Mouse (Mus musculus) testis, adult 2 months (tissue): ENCODE measurements around the gene Traip. TPM values are rescaled to one million over a fixed set of nuclear protein-coding genes. Genes with fewer than 3 reads are reported as not detected.
A peak's percentile ranks its signal among the peaks of the same experiment; 100 is the strongest.

ENCODE experiments used
- H3K27ac ChIP-seq: fragments of 200-500 bp; 2 replicates; pipeline ENCODE4 v1.5.1; 2012; ENCODE audit warnings: low read depth, low read length; ENCODE audit not compliant: control insufficient read depth, insufficient read depth
- H3K27me3 ChIP-seq: fragments of 200-500 bp; 2 replicates; pipeline ENCODE4 v1.6.1; 2012; ENCODE audit warnings: mild to moderate bottlenecking, low read length, moderate library complexity; ENCODE audit not compliant: control insufficient read depth, insufficient read depth
- H3K36me3 ChIP-seq: fragments of 200-500 bp; 2 replicates; pipeline ENCODE4 v1.6.1; 2012; ENCODE audit warnings: mild to moderate bottlenecking, low read length; ENCODE audit not compliant: control insufficient read depth, insufficient read depth
- H3K4me1 ChIP-seq: fragments of 200-500 bp; 2 replicates; pipeline ENCODE4 v1.6.1; 2012; ENCODE audit warnings: low read length; ENCODE audit not compliant: control insufficient read depth, insufficient read depth
- H3K4me3 ChIP-seq: fragments of 200-500 bp; 2 replicates; pipeline ENCODE4 v1.5.1; 2012; ENCODE audit warnings: low read depth, mild to moderate bottlenecking, low read length, moderate library complexity, mixed read lengths; ENCODE audit not compliant: control insufficient read depth
- CTCF ChIP-seq: fragments of 200-500 bp; IDR thresholded peaks from 2 replicates; pipeline ENCODE4 v1.5.1; 2012; ENCODE audit warnings: low read depth, mild to moderate bottlenecking, inconsistent platforms, low read length, moderate library complexity; ENCODE audit not compliant: control insufficient read depth, insufficient read depth, insufficient replicate concordance
- POLR2A ChIP-seq: fragments of 200-500 bp; IDR thresholded peaks from 2 replicates; pipeline ENCODE4 v1.6.1; 2012; ENCODE audit warnings: low read depth, mild to moderate bottlenecking, inconsistent platforms, low read length, moderate library complexity; ENCODE audit not compliant: control insufficient read depth
- polyA plus RNA-seq: library from polyadenylated mRNA; depleted of rRNA; stranded (reverse); fragments of >200 nt; gene quantifications from 2 replicates; pipeline ENCODE4 v1.2.3, GENCODE M21; 2012

Traip gene
- polyA plus RNA-seq, 1 experiment: 4.1 TPM

- Histone ChIP-seq H3K27me3 (no peaks in the 10 kb centered on the region), H3K4me1 (peaks cover 10% of the 10 kb centered on the region), H3K27ac (no peak overlapping the region), H3K4me3 (no peak overlapping the region), H3K36me3 (no peaks in the 10 kb centered on the region)
- TF ChIP-seq POLR2A (no peak), CTCF (no peak)
Observed at GRCm38 (mm10) chr9:107987950-107988349, 38.0 kb downstream of the Traip start.

DNA sequence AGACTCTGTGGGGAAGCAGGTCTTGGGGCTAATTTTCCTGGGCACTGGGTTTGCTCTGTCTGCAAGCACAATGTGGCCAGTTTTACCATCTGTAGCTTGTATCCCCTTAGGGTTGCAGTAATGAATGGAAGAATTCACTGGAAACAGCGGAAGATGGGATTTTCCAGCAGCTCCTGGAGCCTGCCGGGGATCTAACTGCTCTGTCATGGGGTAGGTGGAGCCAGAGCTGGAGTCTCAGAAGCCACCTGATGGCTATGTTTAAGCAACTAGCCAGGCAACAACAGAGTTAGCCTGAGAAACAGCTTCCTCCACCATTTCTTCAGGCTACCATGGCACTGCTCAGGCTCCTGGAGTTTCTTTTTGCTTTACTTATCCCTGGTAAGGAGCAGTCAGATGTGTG, 42.3 kb downstream of the Traip start, which contains the start of gene Cdhr4:
Cdhr4 (plus strand) TSS at position 301 of the 400 bp plus-strand sequence.
- Histone ChIP-seq H3K27me3 (no peaks in the 10 kb centered on the region), H3K4me3 (no peak within 1 kb of the TSS), H3K36me3 (no peaks in the 10 kb centered on the region), H3K4me1 (peaks cover 6% of the 10 kb centered on the region), H3K27ac (no peak within 1 kb of the TSS)
- TF ChIP-seq CTCF (no peak), POLR2A (no peak)

- H3K27me3 ChIP-seq: no peaks in the 10 kb centered on the region
- peaks cover 6% of the 10 kb centered on the region for H3K4me1 ChIP-seq
- H3K36me3 ChIP-seq: no peaks in the 10 kb centered on the region
- H3K4me3 ChIP-seq: no peak overlapping the region
- no peak for TF ChIP-seq POLR2A
- no peak for TF ChIP-seq CTCF
- H3K27ac ChIP-seq: no peak overlapping the region
Observed at GRCm38 (mm10) chr9:107993013-107993412, 43.1 kb downstream of the Traip start.

GRCm38 (mm10) chr9:107994464-107994863, 44.5 kb downstream of the Traip start:
- Histone ChIP-seq H3K4me3 (peak overlapping the region; percentile 97; the same call in 1 of the 2 replicates), H3K27ac (no peak overlapping the region), H3K36me3 (no peaks in the 10 kb centered on the region), H3K4me1 (peaks cover 6% of the 10 kb centered on the region), H3K27me3 (no peaks in the 10 kb centered on the region)
- TF ChIP-seq CTCF (no peak), POLR2A (no peak)

- Histone ChIP-seq H3K27ac (peak overlapping the region; percentile 78), H3K36me3 (no peaks in the 10 kb centered on the region), H3K4me1 (peaks cover 6% of the 10 kb centered on the region), H3K4me3 (peak overlapping the region; percentile 97), H3K27me3 (no peaks in the 10 kb centered on the region)
- TF ChIP-seq POLR2A (peak; percentile 77), CTCF (no peak)
Observed at GRCm38 (mm10) chr9:107995513-107995912, 45.6 kb downstream of the Traip start.

- H3K27me3 ChIP-seq: no peaks in the 10 kb centered on the region
- H3K4me3 ChIP-seq: peak within 1 kb of the TSS; percentile 97
- peaks cover 6% of the 10 kb centered on the region for H3K4me1 ChIP-seq
- TF ChIP-seq POLR2A: no peak
- no peak for TF ChIP-seq CTCF
- peak within 1 kb of the TSS; percentile 78 for H3K27ac ChIP-seq
- no peaks in the 10 kb centered on the region for H3K36me3 ChIP-seq
Observed at GRCm38 (mm10) chr9:107996049-107996448, 46.1 kb downstream of the Traip start, which contains the start of gene Gm20662. TSS of gene Gm20662 (plus strand) at chr9:107996349.

DNA sequence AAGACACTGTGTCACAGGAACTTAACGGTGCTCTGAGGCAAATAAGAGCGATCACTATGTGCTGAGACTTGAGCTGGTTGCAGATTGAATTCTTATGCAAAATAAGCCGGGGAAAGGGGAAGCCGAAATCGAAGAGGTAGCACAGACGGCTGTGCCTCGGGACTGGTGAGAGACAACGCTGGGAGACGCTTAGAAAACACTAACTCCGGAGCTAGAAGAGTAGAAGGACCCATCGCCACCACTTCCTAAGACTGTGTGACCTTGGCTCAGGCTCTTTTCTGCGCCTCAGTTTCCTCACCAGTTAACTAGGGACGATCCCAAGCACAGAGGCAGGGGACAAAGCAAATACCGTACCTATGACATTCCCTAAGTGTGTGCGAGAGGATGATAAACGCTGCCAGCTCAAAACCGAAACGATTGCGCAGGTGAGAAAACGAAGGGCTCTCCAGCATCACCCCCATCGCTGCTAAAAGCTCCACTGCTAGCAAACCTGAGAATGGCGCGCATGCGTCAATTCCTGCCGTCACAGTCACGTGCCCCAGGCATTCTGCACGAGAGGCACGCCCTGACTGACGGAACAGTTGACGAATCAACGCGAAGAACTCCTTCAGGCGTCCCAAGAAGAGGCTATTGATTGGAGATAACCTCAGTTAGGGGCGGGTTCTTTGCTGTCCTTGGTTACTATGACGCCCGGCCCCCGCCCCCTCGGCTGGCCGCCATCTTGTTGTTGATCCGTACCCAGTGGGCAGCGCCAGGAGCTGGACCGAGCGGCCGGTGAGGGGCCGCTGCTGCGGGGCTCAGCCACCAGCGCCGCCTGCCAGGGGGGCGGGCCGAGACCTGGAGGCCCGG, 52.2 kb downstream of the Traip start, which contains the start of gene Ip6k1:
Ip6k1 (plus strand) TSS at position 580 of the 849 bp plus-strand sequence.
- Histone ChIP-seq H3K27ac (peak within 1 kb of the TSS; percentile 90), H3K4me3 (peak within 1 kb of the TSS; percentile 97), H3K4me1 (peaks cover 5% of the 10 kb centered on the region), H3K27me3 (no peaks in the 10 kb centered on the region), H3K36me3 (no peaks in the 10 kb centered on the region)
- TF ChIP-seq CTCF (0 out of 2 replicates have a peak, but pooled peaks have one; percentile 9), POLR2A (peak; percentile 95)

- Histone ChIP-seq H3K27ac (peak overlapping the region; percentile 90), H3K27me3 (no peaks in the 10 kb centered on the region), H3K4me1 (peaks cover 5% of the 10 kb centered on the region), H3K4me3 (peak overlapping the region; percentile 97), H3K36me3 (no peaks in the 10 kb centered on the region)
- TF ChIP-seq CTCF: no peak
- no peak; the same call in 1 of the 2 replicates for TF ChIP-seq POLR2A
Observed at GRCm38 (mm10) chr9:108002778-108003530, 53.0 kb downstream of the Traip start.
